ENCODE assay signal across 8 mouse cellular contexts in the genomic region with DNA sequence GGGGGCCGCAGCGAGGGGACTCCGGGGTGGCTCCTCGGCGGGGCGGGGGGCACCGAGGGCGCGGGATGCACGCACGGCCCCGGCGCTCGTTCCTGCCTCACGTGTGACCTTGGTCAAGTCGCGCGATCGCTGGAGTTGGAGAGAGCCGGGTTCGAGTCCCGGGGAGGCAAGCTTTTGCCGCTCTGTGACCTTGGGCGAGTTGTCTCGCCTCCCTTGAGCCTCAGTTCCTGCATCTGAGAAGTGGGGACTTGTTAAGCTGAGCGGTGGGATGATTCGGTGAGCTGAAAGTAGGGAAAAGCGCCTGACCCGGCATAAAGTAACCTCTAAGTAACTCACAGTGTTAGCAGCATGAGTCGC. TPM values are rescaled to one million over a fixed set of nuclear protein-coding genes. Genes with fewer than 3 reads are reported as not detected.
DNase-seq lines count a peak whose midpoint lies in the region; ATAC-seq and TF ChIP-seq lines count a peak whose summit lies in the region.

No protein-coding gene starts in this region.

- H3K4me1 ChIP-seq in neural tube, embryonic 12.5 days, result peaks cover 34% of the 10 kb centered on the region

- peak; percentile 54 for DNase-seq in gastrocnemius, adult 2 months
- DNase-seq in gastrocnemius, adult 8-10 months (ENCODE audit: low spot score in 2 of 2), result no peak
- peak; percentile 22 for DNase-seq in Muller cell, postnatal 12 days (ENCODE audit: inconsistent ontology term)
- DNase-seq in cerebellum, postnatal 36 days, result peak; percentile 36 to 50
- peak; percentile 44 to 62 for DNase-seq in heart, postnatal 10 days
- peak; percentile 60 for DNase-seq in liver
- DNase-seq in frontal cortex, postnatal 25 days (ENCODE audit: low spot score in 2 of 2), result no peak

- WGBS in neural tube, embryonic 12.5 days, result 2% methylated on average over 30 of the region's 30 CpGs

- TF ChIP-seq CTCF in gastrocnemius, adult 2 months (IDR thresholded peaks at IDR 0.05), result no peak

- peak overlapping the region; percentile 83 for H3K4me2 ChIP-seq in neural tube, embryonic 12.5 days (replicated peaks)

- H3K4me3 ChIP-seq in gastrocnemius, adult 2 months, result peak overlapping the region; percentile 98
- peak overlapping the region; percentile 87 for H3K4me3 ChIP-seq in neural tube, embryonic 12.5 days

- H3K27ac ChIP-seq in gastrocnemius, adult 2 months, result peak overlapping the region; percentile 97
- H3K27ac ChIP-seq in neural tube, embryonic 12.5 days, result no peak overlapping the region

- no peaks in the 10 kb centered on the region for H3K9me3 ChIP-seq in neural tube, embryonic 12.5 days

- peak; percentile 21; the same call in 1 of the 2 replicates for ATAC-seq in neural tube, embryonic 12.5 days (ENCODE audit: low FRiP score, low read depth)

- peak overlapping the region; percentile 84 for H3K9ac ChIP-seq in neural tube, embryonic 12.5 days

- no peaks in the 10 kb centered on the region for H3K27me3 ChIP-seq in neural tube, embryonic 12.5 days (replicated peaks)

- H3K36me3 ChIP-seq in neural tube, embryonic 12.5 days, result peaks cover 3% of the 10 kb centered on the region; the same call in 1 of the 2 replicates

- intact Hi-C loops in gastrocnemius, adult 2 months (cut with DNase I), result no loop called here
- intact Hi-C loops in heart, postnatal 10 days (cut with DNase I), result no loop called here

RNA-seq across cellular contexts. Expression of gene Rab35, which starts 0.6 kb away (rescaled TPM):
- total RNA-seq in gastrocnemius, adult 2 months (2021), result 10 to 100 TPM; 38.5 to 39.6 TPM
- 10 to 100 TPM; 42.1 to 49.6 (median 44.0) TPM for total RNA-seq in gastrocnemius, adult 8-10 months (2022)
- total RNA-seq in heart, postnatal 10 days (2021), result 10 to 100 TPM; 51.0 to 52.2 TPM
- 18.7 and 18.9 TPM in 2 replicates for polyA plus RNA-seq in neural tube, embryonic 12.5 days (2016; fragmentation: Nextera tagmentation; extraction: Ambion mirVana)

Comparison
In these comparisons a context has a peak if more than half of its experiments do, and no peak if none do; other contexts are left out.
1. DNase-seq: peak in gastrocnemius, adult 2 months (single experiment), Muller cell, postnatal 12 days (single experiment), cerebellum, postnatal 36 days (2 of 2), heart, postnatal 10 days (2 of 2) and liver (single experiment); none in gastrocnemius, adult 8-10 months (0 of 2) and frontal cortex, postnatal 25 days (0 of 2).